Mouse (Mus musculus) kidney, postnatal 36 days (tissue): ENCODE data around the gene Prkcg.

Source experiments
- DNase-seq, 2 experiments: peaks; one replicate each; pipeline ENCODE4 v3.0.0; 2021 to 2022; ENCODE audit warnings: mixed read lengths in 2 of 2

The Prkcg gene

GRCm38 (mm10) chr7:3323826-3324225 lies 34.8 kb downstream of the Prkcg start:
- no peak for DNase-seq

GRCm38 (mm10) chr7:3327961-3328360 lies 39.0 kb downstream of the Prkcg start:
- no peak for DNase-seq

GRCm38 (mm10) chr7:3329776-3330546 lies 41.0 kb downstream of the Prkcg start:
- DNase-seq: peak; percentile 68 to 87

- DNase-seq: no peak
Measured at GRCm38 (mm10) chr7:3331171-3331570, 42.2 kb downstream of the Prkcg start.

GRCm38 (mm10) chr7:3331581-3332223 lies 42.7 kb downstream of the Prkcg start:
- peak; percentile 42 to 61 for DNase-seq

GRCm38 (mm10) chr7:3332224-3332615 lies 43.2 kb downstream of the Prkcg start:
- no peak for DNase-seq

GRCm38 (mm10) chr7:3332619-3333521 lies 43.9 kb downstream of the Prkcg start, which contains the start of gene Cacng7:
Gene Cacng7 (plus strand): TSS chr7:3332955.
- DNase-seq: peak in 1 of 2 experiments; percentile 17

- no peak for DNase-seq
Measured at GRCm38 (mm10) chr7:3333542-3333941, 44.6 kb downstream of the Prkcg start.

- DNase-seq: no peak
Measured at GRCm38 (mm10) chr7:3336412-3336811, 47.4 kb downstream of the Prkcg start.

- DNase-seq: no peak
Measured at GRCm38 (mm10) chr7:3338286-3338935, 49.4 kb downstream of the Prkcg start.

GRCm38 (mm10) chr7:3339010-3339409 lies 50.0 kb downstream of the Prkcg start:
- DNase-seq: no peak

GRCm38 (mm10) chr7:3343861-3344260 lies 54.9 kb downstream of the Prkcg start:
- DNase-seq: no peak

- no peak for DNase-seq
Measured at GRCm38 (mm10) chr7:3345301-3345700, 56.3 kb downstream of the Prkcg start.

GRCm38 (mm10) chr7:3347366-3348287 lies 58.6 kb downstream of the Prkcg start:
- no peak for DNase-seq

GRCm38 (mm10) chr7:3348326-3348725 lies 59.3 kb downstream of the Prkcg start:
- no peak for DNase-seq

- DNase-seq: no peak
Measured at GRCm38 (mm10) chr7:3349775-3350174, 60.8 kb downstream of the Prkcg start.

GRCm38 (mm10) chr7:3351536-3351935 lies 62.6 kb downstream of the Prkcg start:
- DNase-seq: no peak

- DNase-seq: no peak
Measured at GRCm38 (mm10) chr7:3354850-3355249, 65.9 kb downstream of the Prkcg start.

- no peak for DNase-seq
Measured at GRCm38 (mm10) chr7:3360678-3361077, 71.7 kb downstream of the Prkcg start.

GRCm38 (mm10) chr7:3365547-3366279 lies 76.7 kb downstream of the Prkcg start:
- DNase-seq: no peak
